Mouse (Mus musculus) C2C12 (cell line): ENCODE measurements around the gene Medag. TPM values are rescaled to one million over a fixed set of nuclear protein-coding genes. Genes with fewer than 3 reads are reported as not detected.

Experiments used
- H3K27me3 ChIP-seq: one replicate; pipeline ENCODE4 v1.6.1; 2011; ENCODE audit not compliant: control insufficient read depth, insufficient read depth, insufficient read length
- H3K36me3 ChIP-seq: one replicate; pipeline ENCODE4 v1.6.1; 2011; ENCODE audit not compliant: control insufficient read depth, insufficient read depth
- H3K4me3 ChIP-seq: one replicate; pipeline ENCODE4 v1.5.1; 2011; ENCODE audit warnings: mild to moderate bottlenecking, control low read depth; ENCODE audit not compliant: poor library complexity, insufficient read depth, severe bottlenecking
- H3K79me2 ChIP-seq: one replicate; pipeline ENCODE4 v1.6.1; 2011; ENCODE audit not compliant: control insufficient read depth, insufficient read depth
- H3K79me3 ChIP-seq: one replicate; pipeline ENCODE4 v1.6.1; 2011; ENCODE audit warnings: low read depth, control low read depth
- H3ac ChIP-seq: one replicate; pipeline ENCODE3; 2011; ENCODE audit warnings: low read depth; ENCODE audit not compliant: control insufficient read depth, insufficient read length
- CEBPB ChIP-seq: IDR thresholded peaks from one replicate; pipeline ENCODE4 v1.6.1; 2011; ENCODE audit warnings: low read depth, mild to moderate bottlenecking, control low read depth, moderate library complexity
- CTCF ChIP-seq: IDR thresholded peaks from one replicate; pipeline ENCODE4 v1.5.1; 2011; ENCODE audit not compliant: control insufficient read depth, insufficient read depth, insufficient read length
- FOSL1 ChIP-seq: IDR thresholded peaks from one replicate; pipeline ENCODE4 v1.8.0; 2011; ENCODE audit warnings: mild to moderate bottlenecking, low read length; ENCODE audit not compliant: poor library complexity, insufficient read depth, severe bottlenecking
- MAX ChIP-seq: IDR thresholded peaks from one replicate; pipeline ENCODE4 v1.6.1; 2011; ENCODE audit warnings: mild to moderate bottlenecking, control low read depth
- MYOD1 ChIP-seq: IDR thresholded peaks from one replicate; pipeline ENCODE4 v1.6.1; 2011; ENCODE audit warnings: low read depth; ENCODE audit not compliant: control insufficient read depth, insufficient read length
- MYOG ChIP-seq: IDR thresholded peaks from one replicate; pipeline ENCODE4 v1.6.1; 2011; ENCODE audit not compliant: control insufficient read depth, insufficient read length; ENCODE audit errors: extremely low read depth
- USF1 ChIP-seq: IDR thresholded peaks from one replicate; pipeline ENCODE4 v1.6.1; 2011; ENCODE audit warnings: low read depth, mild to moderate bottlenecking, control low read depth, moderate library complexity
- polyA plus RNA-seq: library from polyadenylated mRNA; unstranded; fragments of >200 nt; fragmentation: generic; extraction: Trizol; gene quantifications from one replicate; pipeline ENCODE4 v1.2.1, GENCODE M21; 2012; ENCODE audit warnings: missing spikeins

The Medag gene
- polyA plus RNA-seq, 1 experiment = 0.09 TPM

GRCm38 (mm10) chr5:149462071-149462470 lies 50.5 kb downstream of the Medag start:
- H3K36me3 ChIP-seq = no peaks in the 10 kb centered on the region
- TF ChIP-seq USF1 (no peak), CEBPB (no peak)
- H3ac ChIP-seq = no peak overlapping the region
- no peak overlapping the region for H3K4me3 ChIP-seq
- no peaks in the 10 kb centered on the region for H3K27me3 ChIP-seq
- no peaks in the 10 kb centered on the region for H3K79me2 ChIP-seq
- no peaks in the 10 kb centered on the region for H3K79me3 ChIP-seq

- H3K36me3 ChIP-seq = no peaks in the 10 kb centered on the region
Measured at GRCm38 (mm10) chr5:149465305-149465704, 53.8 kb downstream of the Medag start.

GRCm38 (mm10) chr5:149474142-149474541 lies 62.6 kb downstream of the Medag start:
- no peak overlapping the region for H3ac ChIP-seq
- H3K79me3 ChIP-seq = no peaks in the 10 kb centered on the region
- H3K27me3 ChIP-seq = no peaks in the 10 kb centered on the region
- H3K79me2 ChIP-seq = no peaks in the 10 kb centered on the region
- no peak overlapping the region for H3K4me3 ChIP-seq
- H3K36me3 ChIP-seq = no peaks in the 10 kb centered on the region
- TF ChIP-seq CEBPB (no peak), MAX (no peak), CTCF (no peak), USF1 (no peak), FOSL1 (no peak), MYOG (no peak), MYOD1 (no peak)

More at GRCm38 (mm10) chr5:149465305-149465704, 53.8 kb downstream of the Medag start:
- Histone ChIP-seq H3K79me2 (no peaks in the 10 kb centered on the region), H3K79me3 (no peaks in the 10 kb centered on the region), H3K27me3 (no peaks in the 10 kb centered on the region), H3K4me3 (no peak overlapping the region), H3ac (no peak overlapping the region)
- TF ChIP-seq MAX (no peak), CEBPB (no peak), USF1 (no peak), MYOG (no peak), CTCF (no peak)

- Histone ChIP-seq H3K79me2 (no peaks in the 10 kb centered on the region), H3K79me3 (no peaks in the 10 kb centered on the region), H3K27me3 (no peaks in the 10 kb centered on the region), H3ac (no peak overlapping the region), H3K4me3 (no peak overlapping the region), H3K36me3 (no peaks in the 10 kb centered on the region)
- TF ChIP-seq MAX = no peak
- no peak for TF ChIP-seq MYOG
- TF ChIP-seq CEBPB = no peak
- TF ChIP-seq MYOD1 = no peak
- TF ChIP-seq FOSL1 = no peak
- no peak for TF ChIP-seq USF1
- TF ChIP-seq CTCF = no peak
Measured at GRCm38 (mm10) chr5:149474701-149475468, 63.3 kb downstream of the Medag start.

Other genes with a start within 250 kb of the Medag start
- gene Uspl1, start 227.4 kb upstream of the Medag start, polyA plus RNA-seq = 17.8 TPM
- gene Hmgb1, start 227.3 kb upstream of the Medag start, polyA plus RNA-seq = 185 TPM
- 8.2 TPM for gene Alox5ap, start 147.0 kb upstream of the Medag start, polyA plus RNA-seq
- gene Tex26, start 27.9 kb downstream of the Medag start, polyA plus RNA-seq = 0.28 TPM
- 0.29 TPM for gene Wdr95, start 116.9 kb downstream of the Medag start, polyA plus RNA-seq
- 74.1 TPM for gene Hsph1, start 224.6 kb downstream of the Medag start, polyA plus RNA-seq